Mouse (Mus musculus): ENCODE measurements around the gene Cldn22. TPM values are rescaled to one million over a fixed set of nuclear protein-coding genes. Genes with fewer than 3 reads are reported as not detected.

The Cldn22 gene
- polyA plus RNA-seq (2015; fragmentation: Illumina TruSeq; extraction: RNeasy Lipid Tissue Mini Kit (QIAGEN cat#74804); ENCODE audit: low read depth, low replicate concordance) = 2.8 TPM

DNA sequence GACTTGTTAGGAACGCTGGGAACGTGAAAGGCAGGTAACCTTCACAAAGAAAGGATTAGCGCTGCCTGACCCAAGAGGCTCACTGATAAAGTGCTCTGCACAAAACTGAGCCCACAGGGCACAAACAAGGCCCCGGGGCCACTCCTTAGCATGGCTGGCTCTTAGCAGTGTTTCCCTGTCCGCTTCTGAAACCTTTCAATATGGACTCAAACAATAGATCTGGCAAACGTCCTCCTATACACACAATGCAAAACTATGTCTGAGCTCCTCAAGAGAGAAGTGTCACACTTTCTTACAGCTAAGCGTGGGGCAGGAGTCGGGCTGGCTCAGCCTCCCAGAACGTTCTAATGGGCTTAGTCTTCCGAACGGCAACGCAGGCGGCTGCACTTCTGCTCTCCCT lies at the start of gene Cldn22:
TSS of gene Cldn22 (plus strand) at position 301 of the 400 bp plus-strand sequence.

DNA sequence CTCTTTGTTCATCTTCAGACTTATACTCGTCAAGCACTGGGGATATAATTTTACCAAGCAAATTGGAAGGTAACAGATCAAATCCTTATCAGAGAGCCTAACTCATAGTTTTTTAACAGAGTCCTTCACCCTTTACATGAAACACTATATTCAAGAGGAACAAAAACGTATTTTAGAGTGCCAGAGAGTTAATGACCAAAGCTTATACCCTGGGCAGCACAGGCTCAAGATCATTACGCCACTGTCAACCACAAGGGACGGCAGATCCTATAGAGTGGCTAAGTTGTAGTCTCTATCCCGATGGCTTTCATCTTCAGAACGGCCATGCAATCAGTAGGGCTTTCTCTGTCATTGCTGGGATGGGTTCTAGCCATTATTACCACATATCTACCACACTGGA lies 2.4 kb upstream of the Cldn22 start, which contains the start of gene Cldn24:
TSS of gene Cldn24 (plus strand) at position 301 of the 400 bp plus-strand sequence.

Other genes with a start within 250 kb of the Cldn22 start
- 49.9 TPM for gene Ing2, start 148.9 kb upstream of the Cldn22 start, polyA plus RNA-seq (2015; fragmentation: Illumina TruSeq; extraction: RNeasy Lipid Tissue Mini Kit (QIAGEN cat#74804); ENCODE audit: low read depth, low replicate concordance)
- gene Cdkn2aip, start 110.5 kb upstream of the Cldn22 start, polyA plus RNA-seq (2015; fragmentation: Illumina TruSeq; extraction: RNeasy Lipid Tissue Mini Kit (QIAGEN cat#74804); ENCODE audit: low read depth, low replicate concordance) = 13.3 TPM
- gene Cldn24, start 2.3 kb upstream of the Cldn22 start, polyA plus RNA-seq (2015; fragmentation: Illumina TruSeq; extraction: RNeasy Lipid Tissue Mini Kit (QIAGEN cat#74804); ENCODE audit: low read depth, low replicate concordance) = not detected
- gene Wwc2, start 166.4 kb downstream of the Cldn22 start, polyA plus RNA-seq (2015; fragmentation: Illumina TruSeq; extraction: RNeasy Lipid Tissue Mini Kit (QIAGEN cat#74804); ENCODE audit: low read depth, low replicate concordance) = 10.3 TPM

All from brain, adult 10 weeks (tissue).